Mouse (Mus musculus) CH12.LX (cell line): Measurements from ENCODE around the gene Tunar. TPM values are rescaled to one million over a fixed set of nuclear protein-coding genes. Genes with fewer than 3 reads are reported as not detected.

ENCODE experiments used
- DNase-seq: peaks from one replicate; pipeline ENCODE4 v3.0.0-alpha.2; 2013; ENCODE audit errors: extremely low read depth
- H3K27ac ChIP-seq: 2 replicates; pipeline ENCODE4 v1.5.1; 2012; ENCODE audit warnings: low read depth, mild to moderate bottlenecking, control low read depth, moderate library complexity; ENCODE audit not compliant: insufficient read depth
- H3K27me3 ChIP-seq: replicated peaks from 2 replicates; pipeline ENCODE3; 2012; ENCODE audit warnings: inconsistent platforms
- H3K36me3 ChIP-seq, 2 experiments: replicated peaks in 1 of 2; 2 replicates each; pipeline versions ENCODE3 to v1.6.1; 2012; ENCODE audit warnings: inconsistent platforms in 1 of 2, low read length in 1 of 2, mild to moderate bottlenecking in 1 of 2, mixed read lengths in 1 of 2, moderate library complexity in 1 of 2; ENCODE audit not compliant: control insufficient read depth in 1 of 2, insufficient read depth in 1 of 2
- H3K4me1 ChIP-seq, 2 experiments: 2 replicates each; pipeline ENCODE4 v1.6.1; 2012; ENCODE audit warnings: inconsistent platforms in 1 of 2, moderate library complexity in 1 of 2; ENCODE audit not compliant: insufficient read depth in 2 of 2, control insufficient read depth in 1 of 2
- H3K4me2 ChIP-seq: 2 replicates; pipeline ENCODE4 v1.6.1; 2012; ENCODE audit warnings: low read depth, mild to moderate bottlenecking, control low read depth; ENCODE audit not compliant: poor library complexity, insufficient read depth, severe bottlenecking
- H3K4me3 ChIP-seq, 3 experiments: fragments of 150-350 bp in 1 of 3; sonication (generic) in 1 of 3; replicated peaks in 1 of 3; 2 replicates each; pipeline versions ENCODE3 to v1.5.1; 2011 to 2012; ENCODE audit warnings: low read depth in 2 of 3, low read length in 2 of 3, mild to moderate bottlenecking in 2 of 3, moderate library complexity in 2 of 3, control low read depth in 1 of 3, improper control_type of control experiment in 1 of 3, inconsistent platforms in 1 of 3, mixed read lengths in 1 of 3; ENCODE audit not compliant: poor library complexity in 1 of 3
- H3K79me2 ChIP-seq: replicated peaks from 2 replicates; pipeline ENCODE4 v1.6.1; 2012; ENCODE audit warnings: mild to moderate bottlenecking, moderate library complexity; ENCODE audit not compliant: control insufficient read depth, poor library complexity, insufficient read depth, severe bottlenecking; ENCODE audit errors: extremely low read depth
- H3K9ac ChIP-seq: 2 replicates; pipeline ENCODE4 v1.6.1; 2012; ENCODE audit warnings: low read depth, mild to moderate bottlenecking, control low read depth, moderate library complexity; ENCODE audit not compliant: insufficient read depth
- H3K9me3 ChIP-seq: replicated peaks from 2 replicates; pipeline ENCODE3; 2012; ENCODE audit warnings: low read length, inconsistent platforms, mixed read lengths
- BHLHE40 ChIP-seq: IDR thresholded peaks from 2 replicates; pipeline ENCODE4 v1.6.1; 2011; ENCODE audit warnings: mild to moderate bottlenecking, low read depth, low read length, improper control_type of control experiment
- CHD1 ChIP-seq: IDR thresholded peaks from 2 replicates; pipeline ENCODE4 v1.6.1; 2012; ENCODE audit warnings: low read depth, low read length, improper control_type of control experiment, inconsistent platforms
- CHD2 ChIP-seq: IDR thresholded peaks from 2 replicates; pipeline ENCODE4 v1.6.1; 2011; ENCODE audit warnings: low read length, improper control_type of control experiment
- CTCF ChIP-seq, 2 experiments: IDR thresholded peaks in 1 of 2; conservative IDR thresholded peaks in 1 of 2; 2 replicates each; pipeline ENCODE4 v1.5.1; 2011 to 2012; ENCODE audit warnings: low read depth in 2 of 2, low read length in 2 of 2, improper control_type of control experiment in 1 of 2, inconsistent platforms in 1 of 2, mild to moderate bottlenecking in 1 of 2, moderate library complexity in 1 of 2
- E2F4 ChIP-seq: IDR thresholded peaks from 2 replicates; pipeline ENCODE4 v1.6.1; 2011; ENCODE audit warnings: low read depth, low read length, improper control_type of control experiment; ENCODE audit not compliant: insufficient replicate concordance
- ELF1 ChIP-seq: IDR thresholded peaks from 2 replicates; pipeline ENCODE4 v1.6.1; 2014; ENCODE audit warnings: low read depth, mild to moderate bottlenecking, inconsistent platforms, low read length, improper control_type of control experiment
- EP300 ChIP-seq: IDR thresholded peaks from 2 replicates; pipeline ENCODE4 v1.6.1; 2011; ENCODE audit warnings: low read length, improper control_type of control experiment
- ETS1 ChIP-seq: conservative IDR thresholded peaks from 2 replicates; pipeline ENCODE4 v1.6.1; 2012; ENCODE audit warnings: low read depth, mild to moderate bottlenecking, inconsistent platforms, low read length, improper control_type of control experiment, moderate library complexity
- IRF4 ChIP-seq: IDR thresholded peaks from 2 replicates; pipeline ENCODE4 v1.6.1; 2014; ENCODE audit warnings: low read depth, mild to moderate bottlenecking, inconsistent platforms, low read length, improper control_type of control experiment
- JUN ChIP-seq: IDR thresholded peaks from 2 replicates; pipeline ENCODE4 v1.6.1; 2011; ENCODE audit warnings: low read depth, mild to moderate bottlenecking, low read length, improper control_type of control experiment, moderate library complexity; ENCODE audit not compliant: insufficient read depth
- KAT2A ChIP-seq: IDR thresholded peaks from 2 replicates; pipeline ENCODE4 v1.6.1; 2012; ENCODE audit warnings: low read length, improper control_type of control experiment, inconsistent platforms; ENCODE audit not compliant: insufficient replicate concordance
- MAX ChIP-seq: IDR thresholded peaks from 2 replicates; pipeline ENCODE4 v1.6.1; 2011; ENCODE audit warnings: low read length, improper control_type of control experiment
- MAZ ChIP-seq: IDR thresholded peaks from 2 replicates; pipeline ENCODE4 v1.6.1; 2012; ENCODE audit warnings: low read depth, mild to moderate bottlenecking, inconsistent platforms, low read length, improper control_type of control experiment, moderate library complexity
- MXI1 ChIP-seq: IDR thresholded peaks from 2 replicates; pipeline ENCODE4 v1.6.1; 2011; ENCODE audit warnings: mild to moderate bottlenecking, low read depth, low read length, improper control_type of control experiment
- MYC ChIP-seq: IDR thresholded peaks from 2 replicates; pipeline ENCODE4 v1.6.1; 2011; ENCODE audit warnings: low read depth, mild to moderate bottlenecking, improper control_type of control experiment, low read length
- NRF1 ChIP-seq: IDR thresholded peaks from 2 replicates; pipeline ENCODE4 v1.6.1; 2014; ENCODE audit warnings: low read depth, mild to moderate bottlenecking, inconsistent platforms, low read length, improper control_type of control experiment, moderate library complexity
- POLR2A ChIP-seq: IDR thresholded peaks from 2 replicates; pipeline ENCODE4 v1.6.1; 2011; ENCODE audit warnings: low read depth, mild to moderate bottlenecking, improper control_type of control experiment, low read length
- RAD21 ChIP-seq: IDR thresholded peaks from 2 replicates; pipeline ENCODE4 v1.6.1; 2011; ENCODE audit warnings: low read depth, mild to moderate bottlenecking, low read length, improper control_type of control experiment, moderate library complexity
- RCOR1 ChIP-seq: conservative IDR thresholded peaks from 2 replicates; pipeline ENCODE4 v1.6.1; 2012; ENCODE audit warnings: low read depth, mild to moderate bottlenecking, inconsistent platforms, low read length, improper control_type of control experiment
- SIN3A ChIP-seq: IDR thresholded peaks from 2 replicates; pipeline ENCODE4 v1.6.1; 2012; ENCODE audit warnings: low read length, improper control_type of control experiment, inconsistent platforms
- SMC3 ChIP-seq: IDR thresholded peaks from 2 replicates; pipeline ENCODE4 v1.6.1; 2011; ENCODE audit warnings: low read depth, low read length, improper control_type of control experiment
- TCF12 ChIP-seq: IDR thresholded peaks from 2 replicates; pipeline ENCODE4 v1.6.1; 2014; ENCODE audit warnings: low read depth, mild to moderate bottlenecking, inconsistent platforms, low read length, improper control_type of control experiment
- UBTF ChIP-seq: IDR thresholded peaks from 2 replicates; pipeline ENCODE4 v1.6.1; 2012; ENCODE audit warnings: low read depth, mild to moderate bottlenecking, inconsistent platforms, low read length, improper control_type of control experiment, moderate library complexity
- USF1 ChIP-seq: IDR thresholded peaks from 2 replicates; pipeline ENCODE4 v1.6.1; 2014; ENCODE audit warnings: low read depth, mild to moderate bottlenecking, inconsistent platforms, low read length, improper control_type of control experiment
- USF2 ChIP-seq: conservative IDR thresholded peaks from 2 replicates; pipeline ENCODE4 v1.6.1; 2011; ENCODE audit warnings: low read depth, low read length, improper control_type of control experiment
- ZC3H11A ChIP-seq: IDR thresholded peaks from 2 replicates; pipeline ENCODE4 v1.6.1; 2012; ENCODE audit warnings: low read depth, mild to moderate bottlenecking, inconsistent platforms, low read length, improper control_type of control experiment
- ZKSCAN1 ChIP-seq: IDR thresholded peaks from 2 replicates; pipeline ENCODE4 v1.6.1; 2012; ENCODE audit warnings: low read depth, inconsistent platforms, low read length, improper control_type of control experiment, borderline replicate concordance
- ZMIZ1 ChIP-seq: IDR thresholded peaks from 2 replicates; pipeline ENCODE4 v1.6.1; 2012; ENCODE audit warnings: low read depth, mild to moderate bottlenecking, inconsistent platforms, low read length, improper control_type of control experiment
- ZNF384 ChIP-seq: IDR thresholded peaks from 2 replicates; pipeline ENCODE4 v1.6.1; 2012; ENCODE audit warnings: low read depth, low read length, improper control_type of control experiment, inconsistent platforms
- dilution Hi-C: fragments of 300-500 bp; cut with MboI; formaldehyde crosslinking; loops from 2 replicates; pipeline ENCODE4 v1.14.3; 2020; ENCODE audit warnings: low sequenced_read_pairs; ENCODE audit not compliant: extremely low pct_unique_long_range_greater_than_20kb, extremely low pct_ligation_motif_present
- in situ Hi-C: fragments of 300-500 bp; cut with MboI; formaldehyde crosslinking; loops from 3 replicates; pipeline ENCODE4 v1.14.3; 2019; ENCODE audit warnings: low sequenced_read_pairs, low pct_ligation_motif_present, low pct_unique_long_range_greater_than_20kb, mixed read lengths
- polyA plus RNA-seq: library from polyadenylated mRNA; unstranded; fragments of >175 nt; gene quantifications from 2 replicates; pipeline ENCODE4 v1.2.1, GENCODE M21; 2012; ENCODE audit warnings: low read depth; ENCODE audit not compliant: insufficient read length
- total RNA-seq, 2 experiments: library from RNA; depleted of rRNA; stranded (reverse); fragments of 300-350 nt in 1 of 2; fragments of >200 nt in 1 of 2; gene quantifications; 2 replicates each; pipeline ENCODE4 v1.2.3; 2012 to 2014

The Tunar gene
- total and polyA plus RNA-seq, 3 experiments = not detected

- H3K9me3 ChIP-seq = no peaks in the 10 kb centered on the region
- no peaks in the 10 kb centered on the region for H3K79me2 ChIP-seq
- no peak overlapping the region for H3K4me3 ChIP-seq
- H3K9ac ChIP-seq = no peak overlapping the region
- peaks cover 79% of the 10 kb centered on the region for H3K27me3 ChIP-seq
- TF ChIP-seq NRF1 (no peak), CHD2 (no peak), RCOR1 (no peak), SMC3 (no peak), MAX (no peak), USF2 (no peak), ZMIZ1 (no peak), EP300 (no peak), MYC (no peak), ZNF384 (no peak), POLR2A (no peak), CTCF (conservative IDR thresholded peaks at IDR 0.05 in 1 of 2, IDR thresholded peaks at IDR 0.05 in 1 of 2; ENCODE audit: low read depth in 2 of 2, low read length in 2 of 2) (no peak), JUN (no peak), CHD1 (no peak), E2F4 (no peak), UBTF (no peak), ZKSCAN1 (no peak), SIN3A (no peak), ZC3H11A (no peak), MAZ (no peak)
- no peaks in the 10 kb centered on the region for H3K4me1 ChIP-seq
- H3K27ac ChIP-seq = no peak overlapping the region
- DNase-seq = no peak
- H3K4me2 ChIP-seq = no peak overlapping the region
- in situ Hi-C loops (no loop called here), dilution Hi-C loops (no loop called here)
- no peaks in the 10 kb centered on the region for H3K36me3 ChIP-seq
Measured at GRCm38 (mm10) chr12:105344460-105344859, 10.8 kb downstream of the Tunar start.

GRCm38 (mm10) chr12:105346861-105347260, 13.2 kb downstream of the Tunar start:
- peaks cover 6% of the 10 kb centered on the region for H3K9me3 ChIP-seq
- in situ Hi-C loops = no loop called here

More at GRCm38 (mm10) chr12:105346861-105347260, 13.2 kb downstream of the Tunar start:
- H3K27ac ChIP-seq = no peak overlapping the region
- dilution Hi-C loops = no loop called here
- H3K9ac ChIP-seq = no peak overlapping the region
- no peak for DNase-seq
- H3K4me2 ChIP-seq = no peak overlapping the region
- TF ChIP-seq MXI1 = no peak
- TF ChIP-seq EP300 = no peak
- no peak for TF ChIP-seq JUN
- TF ChIP-seq ZKSCAN1 = no peak
- no peak for TF ChIP-seq USF1
- no peak for TF ChIP-seq RAD21
- no peak for TF ChIP-seq TCF12
- no peak for TF ChIP-seq SIN3A
- TF ChIP-seq IRF4 = no peak
- TF ChIP-seq BHLHE40 = no peak
- no peak for TF ChIP-seq CHD1
- TF ChIP-seq MAZ = no peak
- TF ChIP-seq ZMIZ1 = no peak
- no peak for TF ChIP-seq ZC3H11A
- TF ChIP-seq ETS1 = no peak
- no peak for TF ChIP-seq ELF1
- no peak for TF ChIP-seq E2F4
- TF ChIP-seq KAT2A = no peak
- peaks cover 76% of the 10 kb centered on the region for H3K27me3 ChIP-seq
- H3K36me3 ChIP-seq = no peaks in the 10 kb centered on the region
- no peaks in the 10 kb centered on the region for H3K4me1 ChIP-seq
- no peak overlapping the region for H3K4me3 ChIP-seq
- no peaks in the 10 kb centered on the region for H3K79me2 ChIP-seq
